In genomic region chr11:88817061-88817460, GRCm38 (mm10) we compare ENCODE assay signal across 23 mouse cellular contexts.
"Had no signal": no experiment of that assay in that cellular context is flagged by ENCODE, and none has a peak within 500 bp of the region (broad histone marks: within the 10 kb centered on the region; RNA-seq: fewer than 3 reads in every experiment).

No protein-coding gene starts in this region.

- H3K36me3 ChIP-seq: limb, embryonic 10.5 days; limb, embryonic 13.5 days; liver, embryonic 12.5 days; liver, embryonic 15.5 days; lung, embryonic 15.5 days; midbrain, embryonic 12.5 days; midbrain, embryonic 15.5 days; neural tube, embryonic 12.5 days; neural tube, embryonic 15.5 days; stomach, embryonic 15.5 days had no signal

- H3K4me3 ChIP-seq: layer of hippocampus, adult 2 months; limb, embryonic 10.5 days; limb, embryonic 13.5 days; liver, embryonic 12.5 days; liver, embryonic 15.5 days; lung, embryonic 15.5 days; midbrain, embryonic 12.5 days; midbrain, embryonic 15.5 days; neural tube, embryonic 12.5 days; neural tube, embryonic 15.5 days; stomach, embryonic 15.5 days had no signal

- H3K4me2 ChIP-seq: limb, embryonic 13.5 days; liver, embryonic 12.5 days; liver, embryonic 15.5 days; lung, embryonic 15.5 days; midbrain, embryonic 12.5 days; midbrain, embryonic 15.5 days; neural tube, embryonic 12.5 days; neural tube, embryonic 15.5 days; stomach, embryonic 15.5 days had no signal

- H3K27ac ChIP-seq: layer of hippocampus, adult 2 months; limb, embryonic 10.5 days; limb, embryonic 13.5 days; liver, embryonic 12.5 days; liver, embryonic 15.5 days; lung, embryonic 15.5 days; midbrain, embryonic 12.5 days; midbrain, embryonic 15.5 days; neural tube, embryonic 12.5 days; neural tube, embryonic 15.5 days; stomach, embryonic 15.5 days had no signal

- H3K27me3 ChIP-seq: midbrain, embryonic 15.5 days; neural tube, embryonic 12.5 days; neural tube, embryonic 15.5 days had no signal

- H3K9ac ChIP-seq: limb, embryonic 13.5 days; liver, embryonic 12.5 days; liver, embryonic 15.5 days; lung, embryonic 15.5 days; midbrain, embryonic 12.5 days; midbrain, embryonic 15.5 days; neural tube, embryonic 12.5 days; neural tube, embryonic 15.5 days; stomach, embryonic 15.5 days had no signal

- ATAC-seq: liver, embryonic 12.5 days; midbrain, embryonic 15.5 days had no signal

- H3K4me1 ChIP-seq: liver, embryonic 12.5 days; liver, embryonic 15.5 days had no signal

- DNase-seq: kidney, adult 8-10 months; kidney, postnatal 25 days; layer of hippocampus, adult 9-11 months; liver; lung, adult 18-20 months; lung, postnatal 10 days; lung, postnatal 36 days; right cerebral cortex, postnatal 25 days; spleen, adult 18-20 months; thymus, adult 2 months; thymus, postnatal 14 days; thymus, postnatal 4 days had no signal

- H3K9me3 ChIP-seq: limb, embryonic 10.5 days; limb, embryonic 13.5 days; liver, embryonic 12.5 days; liver, embryonic 15.5 days; lung, embryonic 15.5 days; midbrain, embryonic 12.5 days; midbrain, embryonic 15.5 days; neural tube, embryonic 12.5 days; neural tube, embryonic 15.5 days; stomach, embryonic 15.5 days had no signal
